Mouse (Mus musculus) erythroblast, embryonic 14.5 days (primary cell): Measurements from ENCODE around the gene Gm49380. TPM values are rescaled to one million over a fixed set of nuclear protein-coding genes. Genes with fewer than 3 reads are reported as not detected.

ENCODE experiments used
- H3K27me3 ChIP-seq: 2 replicates; pipeline ENCODE4 v1.6.1; 2012; ENCODE audit warnings: inconsistent platforms; ENCODE audit not compliant: control insufficient read depth
- H3K36me3 ChIP-seq: 2 replicates; pipeline ENCODE4 v1.6.1; 2012; ENCODE audit warnings: mild to moderate bottlenecking, inconsistent platforms; ENCODE audit not compliant: control insufficient read depth
- H3K4me1 ChIP-seq: 2 replicates; pipeline ENCODE4 v1.6.1; 2012; ENCODE audit warnings: inconsistent platforms; ENCODE audit not compliant: control insufficient read depth
- H3K4me3 ChIP-seq: replicated peaks from 2 replicates; pipeline ENCODE3; 2012; ENCODE audit warnings: moderate library complexity, mild to moderate bottlenecking, inconsistent platforms
- H3K9me3 ChIP-seq: 2 replicates; pipeline ENCODE4 v1.6.1; 2012; ENCODE audit warnings: low read length, inconsistent platforms, mixed read lengths; ENCODE audit not compliant: control insufficient read depth
- GATA1 ChIP-seq: IDR thresholded peaks from 2 replicates; pipeline ENCODE4 v1.6.1; 2012; ENCODE audit warnings: low read length, inconsistent platforms, mixed read lengths
- TAL1 ChIP-seq: IDR thresholded peaks from 3 replicates; pipeline ENCODE4 v1.6.1; 2012; ENCODE audit warnings: low read length, inconsistent platforms, mixed read lengths
- polyA plus RNA-seq: library from polyadenylated mRNA; stranded (reverse); fragments of >175 nt; gene quantifications from 2 replicates; pipeline ENCODE4 v1.2.3, GENCODE M21; 2012

The Gm49380 gene
- polyA plus RNA-seq, 1 experiment, result not detected

DNA sequence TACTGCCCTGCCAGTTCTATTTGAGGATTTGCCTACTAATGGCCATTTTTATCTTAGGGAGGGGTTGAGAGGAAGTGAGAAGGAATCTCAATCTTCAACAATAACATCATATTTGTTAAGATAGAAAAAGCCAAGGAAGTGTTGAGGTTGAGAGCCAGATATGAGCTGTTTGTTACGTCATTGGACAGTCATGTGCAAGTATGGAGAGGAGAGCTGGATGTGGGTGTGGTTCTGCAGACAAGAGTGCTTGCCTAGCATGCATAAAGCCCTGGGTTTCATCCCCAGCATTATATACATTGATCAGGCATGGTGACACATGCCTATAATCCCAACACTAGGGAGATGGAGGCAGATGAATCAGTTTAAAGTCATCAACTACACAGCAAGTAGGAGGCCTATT is 59.4 kb downstream of the Gm49380 start:
- TF ChIP-seq GATA1, result no peak
- TF ChIP-seq TAL1, result no peak
- no peaks in the 10 kb centered on the region for H3K36me3 ChIP-seq
- H3K9me3 ChIP-seq, result no peaks in the 10 kb centered on the region
- peaks cover 4% of the 10 kb centered on the region for H3K27me3 ChIP-seq
- no peak overlapping the region for H3K4me3 ChIP-seq
- H3K4me1 ChIP-seq, result no peaks in the 10 kb centered on the region

DNA sequence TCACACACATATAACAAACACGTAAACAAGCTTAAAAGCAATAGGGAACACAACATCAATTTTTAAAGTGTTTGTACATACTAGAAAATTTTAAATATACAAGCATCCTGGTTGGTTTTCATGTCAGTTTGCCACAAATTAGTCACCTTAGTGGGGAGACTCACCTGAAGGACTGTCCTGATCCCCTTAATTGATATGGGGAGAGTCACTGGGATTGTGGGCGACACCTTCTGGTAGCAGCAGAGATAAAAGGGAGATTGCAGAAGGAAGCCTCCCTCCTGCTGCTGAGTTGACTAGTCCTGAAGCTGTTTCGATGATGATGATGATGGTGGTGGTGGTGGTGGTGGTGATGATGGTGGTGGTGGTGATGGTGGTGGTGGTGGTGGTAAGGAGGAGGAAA is 60.4 kb downstream of the Gm49380 start:
- no peaks in the 10 kb centered on the region for H3K36me3 ChIP-seq
- H3K9me3 ChIP-seq, result no peaks in the 10 kb centered on the region
- H3K4me1 ChIP-seq, result no peaks in the 10 kb centered on the region
- H3K27me3 ChIP-seq, result peaks cover 2% of the 10 kb centered on the region; the same call in 1 of the 2 replicates
- no peak overlapping the region for H3K4me3 ChIP-seq
- TF ChIP-seq GATA1, result no peak

DNA sequence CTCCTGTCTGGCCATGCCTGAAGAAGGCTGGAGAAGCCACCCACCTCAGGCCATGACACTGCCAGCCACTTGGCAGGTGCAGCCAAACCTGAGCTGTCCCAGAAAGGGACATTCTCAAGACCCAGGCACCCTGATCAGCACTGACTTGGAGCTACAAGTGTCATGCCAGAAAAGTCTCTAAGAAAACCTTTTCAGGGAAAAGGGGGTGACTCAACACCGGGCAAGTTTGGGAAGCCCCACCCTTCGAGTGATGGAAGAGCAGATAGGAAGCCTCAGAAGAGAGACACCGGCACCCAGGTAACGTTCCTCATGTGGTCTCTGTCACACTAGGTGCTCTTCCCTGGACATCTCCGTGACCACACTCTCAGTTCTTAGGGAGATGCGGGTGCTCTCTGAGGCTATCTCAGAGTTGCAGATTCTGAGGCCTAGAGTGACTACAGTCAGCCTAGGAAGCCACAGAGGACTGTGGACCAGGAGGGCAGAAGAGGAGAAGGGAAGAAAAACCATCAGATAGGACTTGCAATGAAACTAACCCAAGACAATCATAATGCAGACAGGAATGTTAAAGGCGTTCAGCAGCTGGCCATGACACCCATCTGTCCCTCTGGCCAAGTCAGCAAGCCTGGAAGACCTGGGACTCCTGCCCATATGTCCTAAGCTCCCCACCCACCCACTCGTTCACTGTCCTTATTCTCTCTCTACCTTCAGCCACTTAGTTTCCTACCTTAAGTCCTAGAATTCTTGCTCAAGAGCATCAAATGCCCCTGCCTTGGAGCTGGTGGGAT is 63.7 kb downstream of the Gm49380 start:
- TF ChIP-seq TAL1 (no peak), GATA1 (no peak)
- Histone ChIP-seq H3K9me3 (no peaks in the 10 kb centered on the region), H3K36me3 (no peaks in the 10 kb centered on the region), H3K4me3 (no peak overlapping the region), H3K27me3 (peaks cover 30% of the 10 kb centered on the region), H3K4me1 (no peaks in the 10 kb centered on the region)

DNA sequence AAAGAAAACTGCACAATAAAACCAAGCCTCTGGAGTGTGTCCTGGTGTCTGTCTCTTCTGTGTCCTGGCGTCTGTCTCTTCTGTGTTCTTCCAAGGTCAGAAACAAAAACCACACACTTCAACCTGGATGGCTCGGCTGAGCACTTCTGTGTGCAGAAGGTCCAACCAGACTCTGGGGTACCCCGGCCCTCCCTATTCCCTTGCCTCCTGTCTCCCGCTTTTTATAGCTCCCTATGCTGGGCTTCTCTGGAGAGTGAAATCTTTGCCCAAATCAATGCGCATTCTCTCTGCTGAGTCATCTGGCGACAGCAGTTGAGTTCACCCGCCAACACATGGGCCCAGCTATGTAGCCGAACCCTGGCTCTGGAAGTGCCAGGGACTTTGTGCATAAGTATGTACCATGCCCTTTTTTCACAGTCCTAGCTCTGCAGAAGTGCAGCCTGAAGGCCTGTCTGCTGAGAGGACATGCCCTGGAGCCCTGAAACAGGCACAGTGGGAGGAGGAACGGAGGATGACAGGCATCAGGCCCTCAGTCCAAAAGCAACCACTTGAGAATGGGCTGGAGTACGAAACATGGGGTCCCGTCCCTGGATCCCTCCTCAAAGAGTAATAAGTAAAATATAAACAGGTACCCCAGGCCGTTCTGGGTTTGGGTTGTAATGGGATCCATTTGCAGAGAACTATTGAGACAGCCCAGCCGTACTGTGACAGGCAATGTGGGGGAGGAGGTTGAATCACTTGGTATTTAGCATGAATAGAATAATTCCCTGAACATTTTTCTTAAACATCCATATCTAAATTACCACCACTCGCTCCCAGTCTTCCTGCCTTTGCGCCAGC is 64.5 kb downstream of the Gm49380 start:
- Histone ChIP-seq H3K4me1 (no peaks in the 10 kb centered on the region), H3K27me3 (peaks cover 38% of the 10 kb centered on the region), H3K36me3 (no peaks in the 10 kb centered on the region), H3K9me3 (no peaks in the 10 kb centered on the region), H3K4me3 (no peak overlapping the region)
- no peak for TF ChIP-seq TAL1
- no peak for TF ChIP-seq GATA1

DNA sequence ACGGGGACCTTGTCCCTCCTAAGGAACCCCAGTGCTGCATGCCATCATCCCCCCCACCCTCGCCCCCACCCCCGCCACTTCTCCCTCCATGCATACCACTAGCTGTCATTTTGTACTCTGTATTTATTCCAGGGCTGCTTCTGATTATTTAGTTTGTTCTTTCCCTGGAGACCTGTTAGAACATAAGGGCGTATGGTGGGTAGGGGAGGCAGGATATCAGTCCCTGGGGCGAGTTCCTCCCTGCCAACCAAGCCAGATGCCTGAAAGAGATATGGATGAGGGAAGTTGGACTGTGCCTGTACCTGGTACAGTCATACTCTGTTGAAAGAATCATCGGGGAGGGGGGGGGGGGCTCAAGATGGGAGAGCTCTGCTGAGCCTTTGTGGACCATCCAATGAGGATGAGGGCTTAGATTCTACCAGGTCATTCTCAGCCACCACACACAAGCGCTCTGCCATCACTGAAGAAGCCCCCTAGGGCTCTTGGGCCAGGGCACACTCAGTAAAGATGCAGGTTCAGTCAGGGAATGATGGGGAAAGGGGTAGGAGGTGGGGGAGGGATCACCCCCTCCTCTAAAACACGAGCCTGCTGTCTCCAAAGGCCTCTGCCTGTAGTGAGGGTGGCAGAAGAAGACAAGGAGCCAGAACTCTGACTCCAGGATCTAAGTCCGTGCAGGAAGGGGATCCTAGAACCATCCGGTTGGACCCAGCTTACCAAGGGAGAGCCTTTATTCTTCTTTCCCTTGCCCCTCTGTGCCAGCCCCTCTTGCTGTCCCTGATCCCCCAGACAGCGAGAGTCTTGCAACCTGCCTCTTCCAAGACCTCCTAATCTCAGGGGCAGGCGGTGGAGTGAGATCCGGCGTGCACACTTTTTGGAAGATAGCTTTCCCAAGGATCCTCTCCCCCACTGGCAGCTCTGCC is 65.5 kb downstream of the Gm49380 start:
- H3K36me3 ChIP-seq, result no peaks in the 10 kb centered on the region
- H3K4me1 ChIP-seq, result no peaks in the 10 kb centered on the region
- H3K27me3 ChIP-seq, result peaks cover 48% of the 10 kb centered on the region
- TF ChIP-seq GATA1 (no peak), TAL1 (no peak)
- no peaks in the 10 kb centered on the region for H3K9me3 ChIP-seq
- H3K4me3 ChIP-seq, result no peak overlapping the region

DNA sequence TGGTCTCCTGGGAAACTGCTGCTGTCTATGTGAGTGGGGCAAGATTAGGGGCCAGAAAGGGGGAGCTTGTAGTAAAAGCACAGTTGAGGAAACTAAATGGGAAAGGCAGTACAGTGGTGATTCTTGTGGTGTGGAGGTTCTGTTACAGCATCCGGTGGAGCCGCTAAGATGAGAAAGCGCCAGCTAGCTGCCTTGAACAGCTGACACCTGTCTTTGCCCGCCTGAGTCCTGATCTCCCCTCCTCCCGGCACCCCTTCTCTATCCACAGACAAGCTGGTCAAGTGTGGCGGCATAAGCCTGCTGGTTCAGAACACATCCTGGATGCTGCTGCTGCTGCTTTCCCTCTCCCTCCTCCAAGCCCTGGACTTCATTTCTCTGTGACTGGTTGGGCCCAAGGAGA is 66.2 kb downstream of the Gm49380 start:
- peaks cover 54% of the 10 kb centered on the region for H3K27me3 ChIP-seq
- H3K36me3 ChIP-seq, result no peaks in the 10 kb centered on the region
- TF ChIP-seq GATA1 (no peak), TAL1 (no peak)
- H3K9me3 ChIP-seq, result no peaks in the 10 kb centered on the region
- H3K4me3 ChIP-seq, result no peak overlapping the region
- H3K4me1 ChIP-seq, result no peaks in the 10 kb centered on the region

DNA sequence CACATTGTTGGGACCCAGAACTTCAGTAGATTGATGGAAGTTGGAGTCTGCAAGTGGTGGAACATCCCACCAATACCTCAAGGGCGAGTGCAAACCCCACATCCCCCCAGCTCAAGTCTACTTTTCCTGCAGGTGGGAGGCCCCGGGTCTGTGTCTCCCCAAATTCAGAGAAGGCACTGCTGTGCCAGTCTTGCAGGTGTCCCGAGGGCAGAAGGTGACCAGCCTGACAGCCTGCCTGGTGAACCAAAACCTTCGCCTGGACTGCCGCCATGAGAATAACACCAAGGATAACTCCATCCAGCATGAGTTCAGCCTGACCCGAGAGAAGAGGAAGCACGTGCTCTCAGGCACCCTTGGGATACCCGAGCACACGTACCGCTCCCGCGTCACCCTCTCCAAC is 66.9 kb downstream of the Gm49380 start:
- Histone ChIP-seq H3K4me1 (no peaks in the 10 kb centered on the region), H3K27me3 (peaks cover 56% of the 10 kb centered on the region), H3K9me3 (no peaks in the 10 kb centered on the region), H3K4me3 (no peak overlapping the region), H3K36me3 (no peaks in the 10 kb centered on the region)
- no peak for TF ChIP-seq TAL1
- TF ChIP-seq GATA1, result no peak

DNA sequence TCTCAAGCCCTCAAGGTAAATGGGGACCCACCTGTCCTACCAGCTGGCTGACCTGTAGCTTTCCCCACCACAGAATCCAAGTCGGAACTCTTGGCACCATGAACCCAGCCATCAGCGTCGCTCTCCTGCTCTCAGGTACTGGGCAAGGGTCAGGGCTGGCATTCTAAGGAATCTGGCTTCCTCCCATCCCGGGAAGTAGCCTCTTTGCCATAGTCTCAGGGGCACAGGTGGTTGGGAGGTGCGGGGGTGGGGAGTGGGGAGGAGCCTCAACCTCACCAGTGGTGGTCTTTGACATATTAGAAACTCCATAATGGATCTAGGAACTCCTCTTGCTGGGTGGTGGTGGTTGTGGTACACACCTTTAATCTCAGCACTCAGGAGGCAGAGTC is 67.4 kb downstream of the Gm49380 start:
- H3K4me1 ChIP-seq, result no peaks in the 10 kb centered on the region
- H3K36me3 ChIP-seq, result no peaks in the 10 kb centered on the region
- H3K27me3 ChIP-seq, result peaks cover 56% of the 10 kb centered on the region
- no peak overlapping the region for H3K4me3 ChIP-seq
- no peaks in the 10 kb centered on the region for H3K9me3 ChIP-seq
- TF ChIP-seq TAL1 (no peak), GATA1 (no peak)
